Mouse (Mus musculus) thymus, adult 2 months (tissue): ENCODE data around the gene Syt15. TPM values are rescaled to one million over a fixed set of nuclear protein-coding genes. Genes with fewer than 3 reads are reported as not detected.

Experiments
- DNase-seq: peaks from one replicate; pipeline ENCODE4 v3.0.0; 2021
- H3K27ac ChIP-seq: fragments of 200-500 bp; 2 replicates; pipeline ENCODE4 v1.5.1; 2012; ENCODE audit warnings: low read length, control low read depth; ENCODE audit not compliant: control insufficient read depth, insufficient read depth
- H3K27me3 ChIP-seq: fragments of 200-500 bp; 2 replicates; pipeline ENCODE4 v1.6.1; 2012; ENCODE audit warnings: mild to moderate bottlenecking, low read length, moderate library complexity, mixed read lengths; ENCODE audit not compliant: control insufficient read depth, insufficient read depth
- H3K36me3 ChIP-seq: fragments of 200-500 bp; 2 replicates; pipeline ENCODE4 v1.6.1; 2012; ENCODE audit warnings: mild to moderate bottlenecking, low read length, moderate library complexity; ENCODE audit not compliant: control insufficient read depth, insufficient read depth
- H3K4me1 ChIP-seq: fragments of 200-500 bp; replicated peaks from 2 replicates; pipeline ENCODE4 v1.6.1; 2012; ENCODE audit warnings: low read length; ENCODE audit not compliant: control insufficient read depth, insufficient read depth
- H3K4me3 ChIP-seq: fragments of 200-500 bp; 2 replicates; pipeline ENCODE4 v1.5.1; 2012; ENCODE audit warnings: mild to moderate bottlenecking, low read length, control low read depth, moderate library complexity; ENCODE audit not compliant: control insufficient read depth, insufficient read depth
- CTCF ChIP-seq: fragments of 200-500 bp; IDR thresholded peaks from 2 replicates; pipeline ENCODE4 v1.5.1; 2012; ENCODE audit warnings: mild to moderate bottlenecking, control low read depth, low read length, moderate library complexity, borderline replicate concordance; ENCODE audit not compliant: control insufficient read depth, poor library complexity, insufficient read depth; ENCODE audit errors: extremely low read depth
- POLR2A ChIP-seq: fragments of 200-500 bp; IDR thresholded peaks from 2 replicates; pipeline ENCODE4 v1.6.1; 2012; ENCODE audit warnings: mild to moderate bottlenecking, low read length, control low read depth, moderate library complexity; ENCODE audit not compliant: control insufficient read depth, poor library complexity, insufficient read depth; ENCODE audit errors: extremely low read depth
- WGBS: fragments of 180-500 bp; shearing (Covaris S2); methylation state at CpG from one replicate; pipeline ENCODE4 v1.1.7; 2018; 5-methylcytosine and 5-hydroxymethylcytosine counted together
- polyA plus RNA-seq: library from polyadenylated mRNA; depleted of rRNA; stranded (reverse); fragments of >200 nt; gene quantifications from 2 replicates; pipeline ENCODE4 v1.2.3, GENCODE M21; 2012; rRNA removed

The Syt15 gene
- 1.3 and 1.5 TPM in 2 replicates for polyA plus RNA-seq

- no peak within 1 kb of the TSS for H3K4me3 ChIP-seq
- H3K27me3 ChIP-seq = no peaks in the 10 kb centered on the region; the same call in 1 of the 2 replicates
- 76% methylated on average over 6 of the region's 6 CpGs for WGBS
Measured at GRCm38 (mm10) chr14:34219295-34219694, at the start of gene Syt15. Gene Syt15 (plus strand): TSS chr14:34219595.

GRCm38 (mm10) chr14:34171107-34171506 is 48.3 kb upstream of the Syt15 start:
- no peak for DNase-seq
- Histone ChIP-seq H3K4me1 (no peaks in the 10 kb centered on the region), H3K4me3 (no peak overlapping the region), H3K27ac (no peak overlapping the region), H3K27me3 (no peaks in the 10 kb centered on the region), H3K36me3 (no peaks in the 10 kb centered on the region)
- TF ChIP-seq POLR2A = no peak
- TF ChIP-seq CTCF = no peak
- 95% methylated on average over 3 of the region's 3 CpGs for WGBS

More at GRCm38 (mm10) chr14:34219295-34219694, at the start of gene Syt15:
- no peak for TF ChIP-seq CTCF
- TF ChIP-seq POLR2A = no peak
- Histone ChIP-seq H3K36me3 (no peaks in the 10 kb centered on the region), H3K4me1 (no peaks in the 10 kb centered on the region), H3K27ac (no peak within 1 kb of the TSS)
- DNase-seq = no peak

GRCm38 (mm10) chr14:34179351-34179750 is 40.0 kb upstream of the Syt15 start:
- no peak overlapping the region for H3K27ac ChIP-seq
- H3K36me3 ChIP-seq = no peaks in the 10 kb centered on the region
- no peak overlapping the region for H3K4me3 ChIP-seq
- WGBS = 97% methylated on average over 3 of the region's 3 CpGs
- no peak for DNase-seq
- TF ChIP-seq POLR2A (no peak), CTCF (no peak)
- no peaks in the 10 kb centered on the region for H3K27me3 ChIP-seq
- no peaks in the 10 kb centered on the region for H3K4me1 ChIP-seq

GRCm38 (mm10) chr14:34183101-34183500 is 36.3 kb upstream of the Syt15 start:
- no peaks in the 10 kb centered on the region for H3K36me3 ChIP-seq
- WGBS = 84% methylated on average over 1 of the region's 1 CpGs
- TF ChIP-seq POLR2A = no peak
- no peak for TF ChIP-seq CTCF
- H3K4me1 ChIP-seq = no peaks in the 10 kb centered on the region
- no peak for DNase-seq
- no peak overlapping the region for H3K4me3 ChIP-seq
- H3K27ac ChIP-seq = no peak overlapping the region
- no peaks in the 10 kb centered on the region for H3K27me3 ChIP-seq

- Histone ChIP-seq H3K36me3 (no peaks in the 10 kb centered on the region), H3K27ac (no peak overlapping the region), H3K27me3 (no peaks in the 10 kb centered on the region), H3K4me3 (no peak overlapping the region), H3K4me1 (no peaks in the 10 kb centered on the region)
- WGBS = 73% methylated on average over 5 of the region's 5 CpGs
- TF ChIP-seq POLR2A (no peak), CTCF (no peak)
- DNase-seq = peak; percentile 35
Measured at GRCm38 (mm10) chr14:34188629-34189028, 30.8 kb upstream of the Syt15 start.

GRCm38 (mm10) chr14:34190361-34190760 is 29.0 kb upstream of the Syt15 start:
- DNase-seq = no peak
- Histone ChIP-seq H3K27ac (no peak overlapping the region), H3K4me1 (no peaks in the 10 kb centered on the region), H3K27me3 (no peaks in the 10 kb centered on the region), H3K4me3 (no peak overlapping the region), H3K36me3 (no peaks in the 10 kb centered on the region)
- TF ChIP-seq POLR2A (no peak), CTCF (no peak)
- 65% methylated on average over 7 of the region's 7 CpGs for whole genome bisulfite sequencing

GRCm38 (mm10) chr14:34193879-34194278 is 25.5 kb upstream of the Syt15 start:
- Histone ChIP-seq H3K27ac (no peak overlapping the region), H3K27me3 (no peaks in the 10 kb centered on the region), H3K36me3 (no peaks in the 10 kb centered on the region), H3K4me1 (no peaks in the 10 kb centered on the region), H3K4me3 (no peak overlapping the region)
- 73% methylated on average over 4 of the region's 4 CpGs for WGBS
- no peak for DNase-seq
- no peak for TF ChIP-seq POLR2A
- TF ChIP-seq CTCF = no peak
